Mouse (Mus musculus) forebrain, embryonic 13.5 days (tissue): ENCODE measurements around the gene Lrrtm3. TPM values are rescaled to one million over a fixed set of nuclear protein-coding genes. Genes with fewer than 3 reads are reported as not detected.
A peak's percentile ranks its signal among the peaks of the same experiment; 100 is the strongest.

Experiments used
- ATAC-seq: fragments of 200-750 bp; cut with Nextera tagmentation; 2 replicates; pipeline ENCODE4 v1.8.0; 2017
- H3K27ac ChIP-seq: fragments of 300-500 bp; sonication (generic); 2 replicates; pipeline ENCODE4 v1.5.1; 2015; ENCODE audit warnings: inconsistent platforms, mild to moderate bottlenecking, moderate library complexity
- H3K27me3 ChIP-seq: fragments of 300-500 bp; sonication (generic); 2 replicates; pipeline ENCODE4 v1.6.1; 2015; ENCODE audit warnings: mild to moderate bottlenecking, inconsistent platforms
- H3K36me3 ChIP-seq: fragments of 300-500 bp; sonication (generic); 2 replicates; pipeline ENCODE4 v1.6.1; 2015; ENCODE audit warnings: mild to moderate bottlenecking, inconsistent platforms; ENCODE audit not compliant: poor library complexity, severe bottlenecking
- H3K4me1 ChIP-seq: fragments of 300-500 bp; sonication (generic); 2 replicates; pipeline ENCODE4 v1.6.1; 2015; ENCODE audit warnings: inconsistent platforms
- H3K4me2 ChIP-seq: fragments of 300-500 bp; sonication (generic); 2 replicates; pipeline ENCODE4 v1.6.1; 2015; ENCODE audit warnings: inconsistent platforms, mild to moderate bottlenecking, moderate library complexity
- H3K4me3 ChIP-seq: fragments of 300-500 bp; sonication (generic); 2 replicates; pipeline ENCODE4 v1.5.1; 2015; ENCODE audit warnings: mild to moderate bottlenecking, inconsistent platforms
- H3K9ac ChIP-seq: fragments of 300-500 bp; sonication (generic); 2 replicates; pipeline ENCODE4 v1.6.1; 2015; ENCODE audit warnings: mild to moderate bottlenecking, inconsistent platforms
- H3K9me3 ChIP-seq: fragments of 300-500 bp; sonication (generic); replicated peaks from 2 replicates; pipeline ENCODE4 v1.6.1; 2016; ENCODE audit warnings: inconsistent platforms
- WGBS: fragments of 180-500 bp; shearing (Covaris S2); methylation state at CpG from one replicate; pipeline ENCODE4 v1.1.7; 2015; 5-methylcytosine and 5-hydroxymethylcytosine counted together
- polyA plus RNA-seq: library from polyadenylated mRNA; unstranded; fragments of >200 nt; fragmentation: Nextera tagmentation; extraction: Ambion mirVana; gene quantifications from 2 replicates; pipeline ENCODE4 v1.2.1, GENCODE M21; 2015

Gene Lrrtm3
- polyA plus RNA-seq, 1 experiment from 2014 or later = 8.1 TPM

DNA sequence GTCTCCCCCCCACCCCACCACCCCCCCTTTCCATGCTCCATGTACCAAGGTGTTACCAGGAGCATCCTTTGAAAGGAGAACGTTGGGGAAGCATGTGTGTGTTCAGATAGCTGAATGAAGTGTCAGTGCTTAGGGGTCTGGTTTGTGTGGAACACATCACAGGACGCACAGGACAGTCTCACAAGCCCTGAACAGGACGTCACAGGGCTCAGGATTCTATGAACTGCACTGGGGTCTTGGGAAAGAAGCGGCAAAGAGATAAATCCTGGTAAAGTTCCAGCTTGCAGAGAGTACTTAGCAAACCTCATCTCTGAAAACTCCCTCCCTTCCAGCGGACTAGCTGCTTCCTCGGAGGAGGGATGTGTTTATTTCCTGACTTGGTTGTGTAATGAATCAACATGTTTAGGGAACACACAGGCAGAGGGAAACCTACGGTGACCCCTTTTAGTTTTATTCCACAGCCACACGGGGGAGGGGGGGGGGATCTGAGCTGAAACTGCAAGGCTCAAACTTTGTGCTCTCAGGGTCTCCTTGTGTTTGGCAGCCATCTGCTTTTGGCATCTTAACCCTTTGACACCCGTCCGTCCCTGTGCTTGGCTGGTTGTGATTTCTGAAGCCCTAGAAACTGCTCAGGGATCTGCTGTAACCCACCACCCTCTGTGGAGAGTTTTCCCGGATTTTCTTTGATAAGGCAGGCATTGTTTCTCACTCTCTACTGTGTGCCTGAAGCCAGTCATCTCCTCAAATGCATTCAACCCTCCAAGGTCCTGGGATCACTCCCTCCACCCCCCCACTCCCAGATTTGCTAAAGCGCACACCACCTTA, 3.3 kb downstream of the Lrrtm3 start:
- no peak for ATAC-seq
- no peaks in the 10 kb centered on the region for H3K36me3 ChIP-seq
- no peak overlapping the region for H3K27ac ChIP-seq
- peaks cover 45% of the 10 kb centered on the region for H3K4me1 ChIP-seq
- no peaks in the 10 kb centered on the region for H3K9me3 ChIP-seq
- H3K4me3 ChIP-seq = peak overlapping the region; percentile 49
- peaks cover 16% of the 10 kb centered on the region for H3K27me3 ChIP-seq
- 3% methylated on average over 12 of the region's 12 CpGs for WGBS
- peak overlapping the region; percentile 89 for H3K4me2 ChIP-seq
- H3K9ac ChIP-seq = peak overlapping the region; percentile 30; the same call in 1 of the 2 replicates

DNA sequence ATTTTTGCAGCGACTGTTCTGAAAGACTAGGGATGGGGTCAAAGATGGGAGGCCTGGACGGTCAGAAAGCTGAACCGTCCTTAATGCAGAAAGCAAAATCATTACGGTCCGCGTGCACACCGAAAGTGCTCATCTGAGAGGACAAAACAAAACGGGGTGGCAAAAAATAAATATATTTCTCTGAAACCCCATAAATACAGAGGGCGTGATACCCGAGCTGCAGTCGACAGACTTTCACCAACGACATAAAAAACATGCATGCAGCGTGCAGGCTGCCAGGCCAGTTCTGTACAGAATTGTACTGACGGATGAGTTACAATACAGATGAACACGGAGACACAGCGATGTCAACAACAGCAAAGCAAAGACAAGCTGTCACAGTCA, 3.9 kb downstream of the Lrrtm3 start:
- Histone ChIP-seq H3K27me3 (peaks cover 16% of the 10 kb centered on the region), H3K4me2 (peak overlapping the region; percentile 89), H3K27ac (no peak overlapping the region), H3K9me3 (no peaks in the 10 kb centered on the region), H3K4me3 (peak overlapping the region; percentile 49), H3K36me3 (no peaks in the 10 kb centered on the region), H3K9ac (peak overlapping the region; percentile 30; the same call in 1 of the 2 replicates), H3K4me1 (peaks cover 45% of the 10 kb centered on the region)
- WGBS = 57% methylated on average over 16 of the region's 16 CpGs
- no peak for ATAC-seq

GRCm38 (mm10) chr10:64084465-64084864, 5.6 kb downstream of the Lrrtm3 start:
- no peak overlapping the region for H3K27ac ChIP-seq
- peak overlapping the region; percentile 38 for H3K4me2 ChIP-seq
- no peak overlapping the region for H3K9ac ChIP-seq
- WGBS = 37% methylated on average over 4 of the region's 4 CpGs
- H3K4me3 ChIP-seq = peak overlapping the region; percentile 2; the same call in 1 of the 2 replicates
- ATAC-seq = 0 out of 2 replicates have a peak, but pooled peaks have one; percentile 30
- peaks cover 16% of the 10 kb centered on the region for H3K27me3 ChIP-seq
- no peaks in the 10 kb centered on the region for H3K9me3 ChIP-seq
- H3K4me1 ChIP-seq = peaks cover 42% of the 10 kb centered on the region
- no peaks in the 10 kb centered on the region for H3K36me3 ChIP-seq

DNA sequence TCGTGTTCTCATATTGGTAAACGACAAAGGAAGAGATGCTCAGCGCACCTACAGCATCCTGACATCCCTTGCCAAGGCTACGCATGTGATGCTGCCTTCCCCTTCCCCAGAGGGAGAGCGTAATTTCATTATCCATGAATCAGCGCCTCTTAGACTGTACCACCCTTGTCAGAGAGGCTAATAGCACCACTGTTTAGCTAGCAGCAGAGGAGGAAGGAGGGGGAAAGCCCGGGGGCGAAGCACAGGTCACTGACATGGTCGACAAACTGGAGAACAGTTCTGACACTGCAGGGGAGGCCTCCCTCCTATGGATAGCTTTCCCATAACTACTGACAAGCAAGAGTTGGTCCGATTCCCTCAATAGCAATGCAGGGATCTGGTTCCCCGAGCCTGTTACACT, 6.3 kb downstream of the Lrrtm3 start:
- Histone ChIP-seq H3K9me3 (no peaks in the 10 kb centered on the region), H3K4me3 (no peak overlapping the region), H3K4me2 (peak overlapping the region; percentile 33), H3K4me1 (peaks cover 41% of the 10 kb centered on the region), H3K27me3 (peaks cover 12% of the 10 kb centered on the region), H3K36me3 (no peaks in the 10 kb centered on the region), H3K9ac (no peak overlapping the region), H3K27ac (no peak overlapping the region)
- 58% methylated on average over 11 of the region's 11 CpGs for WGBS
- ATAC-seq = 0 out of 2 replicates have a peak, but pooled peaks have one; percentile 31

- no peak for ATAC-seq
- H3K9me3 ChIP-seq = no peaks in the 10 kb centered on the region
- H3K4me1 ChIP-seq = peaks cover 28% of the 10 kb centered on the region
- H3K36me3 ChIP-seq = no peaks in the 10 kb centered on the region
- H3K9ac ChIP-seq = no peak overlapping the region
- 0 out of 2 replicates have a peak, but pooled peaks cover 3% of the 10 kb centered on the region for H3K27me3 ChIP-seq
- H3K27ac ChIP-seq = no peak overlapping the region
- H3K4me3 ChIP-seq = no peak overlapping the region
- H3K4me2 ChIP-seq = no peak overlapping the region
- WGBS = 80% methylated on average over 3 of the region's 3 CpGs
Observed at GRCm38 (mm10) chr10:64082345-64082744, 7.7 kb downstream of the Lrrtm3 start.

DNA sequence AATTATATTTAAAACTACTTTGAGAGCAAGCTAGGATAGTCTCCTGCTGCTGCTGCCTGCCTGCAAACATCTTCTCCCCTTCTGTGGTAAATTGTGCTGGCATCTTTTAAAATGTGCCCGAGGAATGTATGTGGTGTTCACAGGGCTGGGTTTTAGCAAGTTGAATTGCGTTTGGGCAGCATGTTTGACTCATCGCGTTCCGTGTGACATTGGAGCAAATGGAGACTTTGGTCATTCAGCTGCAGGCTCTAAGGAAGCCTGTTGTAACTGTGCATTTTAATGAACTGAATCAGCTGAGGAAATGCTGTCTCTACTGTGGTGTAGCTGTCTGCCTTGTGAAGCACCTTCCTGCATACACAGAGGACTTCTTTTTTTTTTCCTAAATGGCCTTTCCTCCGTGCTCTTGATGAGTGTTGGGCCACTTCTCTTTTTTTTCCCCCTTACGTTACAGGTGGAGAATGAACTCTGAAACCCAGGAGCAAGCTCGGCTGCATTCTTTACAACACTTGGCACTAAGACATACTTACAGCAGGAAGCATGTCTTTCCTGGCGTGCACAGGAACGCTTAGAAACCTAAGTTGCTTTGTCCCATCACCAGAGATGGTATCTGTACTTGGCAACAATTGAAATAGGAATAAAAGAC, 13.5 kb downstream of the Lrrtm3 start:
- no peaks in the 10 kb centered on the region for H3K4me1 ChIP-seq
- 56% methylated on average over 10 of the region's 10 CpGs for WGBS
- H3K9ac ChIP-seq = no peak overlapping the region
- H3K9me3 ChIP-seq = no peaks in the 10 kb centered on the region
- H3K27ac ChIP-seq = no peak overlapping the region
- no peak for ATAC-seq
- H3K36me3 ChIP-seq = no peaks in the 10 kb centered on the region
- no peaks in the 10 kb centered on the region for H3K27me3 ChIP-seq
- H3K4me2 ChIP-seq = no peak overlapping the region
- H3K4me3 ChIP-seq = no peak overlapping the region

DNA sequence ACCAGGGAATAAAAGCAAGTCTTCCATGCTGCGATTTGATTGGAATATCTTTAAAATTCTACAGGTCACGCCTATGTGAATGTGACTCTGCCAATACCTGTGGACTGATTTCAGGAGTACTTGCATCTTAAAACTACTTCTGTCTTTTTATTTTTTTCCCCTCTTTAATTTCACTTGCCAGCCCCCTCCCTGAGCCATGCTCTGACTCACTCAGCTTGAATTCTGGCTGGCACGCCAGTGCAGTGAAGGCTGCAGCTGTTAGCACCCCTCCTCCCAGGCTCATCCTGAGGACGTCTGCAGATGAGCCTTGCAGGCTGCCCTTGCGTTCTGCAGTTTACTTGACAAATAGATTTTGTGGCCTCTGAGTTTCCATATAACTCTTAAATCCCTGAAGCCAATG, 14.1 kb downstream of the Lrrtm3 start:
- H3K27ac ChIP-seq = no peak overlapping the region
- 40% methylated on average over 5 of the region's 5 CpGs for WGBS
- H3K9me3 ChIP-seq = no peaks in the 10 kb centered on the region
- H3K9ac ChIP-seq = no peak overlapping the region
- no peaks in the 10 kb centered on the region for H3K4me1 ChIP-seq
- H3K36me3 ChIP-seq = no peaks in the 10 kb centered on the region
- H3K4me2 ChIP-seq = no peak overlapping the region
- no peaks in the 10 kb centered on the region for H3K27me3 ChIP-seq
- no peak overlapping the region for H3K4me3 ChIP-seq
- ATAC-seq = no peak

GRCm38 (mm10) chr10:64063704-64064103, 26.4 kb downstream of the Lrrtm3 start:
- no peaks in the 10 kb centered on the region for H3K27me3 ChIP-seq
- no peak overlapping the region for H3K9ac ChIP-seq
- WGBS = 93% methylated on average over 9 of the region's 9 CpGs
- H3K9me3 ChIP-seq = no peaks in the 10 kb centered on the region
- no peak overlapping the region for H3K27ac ChIP-seq
- no peak overlapping the region for H3K4me2 ChIP-seq
- no peaks in the 10 kb centered on the region for H3K4me1 ChIP-seq
- no peaks in the 10 kb centered on the region for H3K36me3 ChIP-seq
- no peak overlapping the region for H3K4me3 ChIP-seq
- no peak for ATAC-seq

GRCm38 (mm10) chr10:64049946-64050345, 40.1 kb downstream of the Lrrtm3 start:
- Histone ChIP-seq H3K27ac (no peak overlapping the region), H3K27me3 (no peaks in the 10 kb centered on the region), H3K9me3 (no peaks in the 10 kb centered on the region), H3K36me3 (no peaks in the 10 kb centered on the region), H3K4me2 (no peak overlapping the region), H3K9ac (no peak overlapping the region), H3K4me1 (no peaks in the 10 kb centered on the region), H3K4me3 (no peak overlapping the region)
- WGBS = 82% methylated on average over 6 of the region's 6 CpGs
- ATAC-seq = no peak

GRCm38 (mm10) chr10:64049151-64049550, 40.9 kb downstream of the Lrrtm3 start:
- no peak overlapping the region for H3K4me2 ChIP-seq
- no peak for ATAC-seq
- no peak overlapping the region for H3K27ac ChIP-seq
- H3K27me3 ChIP-seq = no peaks in the 10 kb centered on the region
- WGBS = 95% methylated on average over 6 of the region's 6 CpGs
- H3K4me1 ChIP-seq = no peaks in the 10 kb centered on the region
- no peaks in the 10 kb centered on the region for H3K9me3 ChIP-seq
- H3K4me3 ChIP-seq = no peak overlapping the region
- no peak overlapping the region for H3K9ac ChIP-seq
- no peaks in the 10 kb centered on the region for H3K36me3 ChIP-seq

DNA sequence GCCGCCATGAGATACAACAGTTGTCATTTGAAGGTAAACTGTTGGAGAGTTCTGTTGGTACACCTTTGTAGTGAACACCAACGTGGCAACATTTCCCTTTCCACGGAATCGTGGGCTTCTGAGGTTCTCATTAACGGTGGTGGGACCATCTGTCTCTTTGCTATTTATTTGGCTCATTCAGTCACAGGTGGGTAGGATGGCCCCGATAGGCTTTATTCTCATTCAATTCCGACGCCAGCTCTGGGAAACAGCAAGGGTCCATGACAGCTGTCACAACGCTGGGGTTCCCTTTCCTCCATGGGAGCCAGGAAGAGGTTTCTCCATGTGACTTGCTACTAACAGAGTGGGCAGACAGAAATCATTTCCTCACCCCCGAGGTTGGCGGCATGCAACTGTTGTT, 48.2 kb downstream of the Lrrtm3 start:
- Histone ChIP-seq H3K9me3 (no peaks in the 10 kb centered on the region), H3K27ac (no peak overlapping the region), H3K4me1 (no peaks in the 10 kb centered on the region), H3K4me2 (no peak overlapping the region), H3K27me3 (no peaks in the 10 kb centered on the region), H3K9ac (no peak overlapping the region), H3K36me3 (no peaks in the 10 kb centered on the region), H3K4me3 (no peak overlapping the region)
- WGBS = 81% methylated on average over 11 of the region's 11 CpGs
- ATAC-seq = no peak

DNA sequence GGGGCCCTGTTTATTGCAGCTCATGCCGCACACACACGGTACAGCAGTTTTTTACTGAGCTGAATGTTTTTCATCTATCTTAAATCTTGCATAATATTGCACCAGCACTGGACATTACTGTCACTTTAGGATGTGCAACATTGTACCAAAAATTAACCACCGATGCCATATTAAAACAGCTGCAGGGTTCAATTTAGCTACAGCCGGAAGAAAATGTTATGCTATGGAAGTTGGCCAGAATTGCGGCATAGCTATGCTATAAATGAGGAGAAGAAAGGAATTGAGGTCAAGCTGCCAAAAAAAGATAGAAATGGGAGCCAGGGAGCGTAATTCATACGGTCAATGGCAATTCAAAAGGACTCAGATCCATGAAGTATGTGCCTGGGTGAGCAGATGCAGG, 48.9 kb downstream of the Lrrtm3 start:
- Histone ChIP-seq H3K36me3 (no peaks in the 10 kb centered on the region), H3K9me3 (no peaks in the 10 kb centered on the region), H3K4me3 (no peak overlapping the region), H3K4me2 (no peak overlapping the region), H3K9ac (no peak overlapping the region), H3K4me1 (peaks cover 2% of the 10 kb centered on the region; the same call in 1 of the 2 replicates), H3K27me3 (no peaks in the 10 kb centered on the region), H3K27ac (no peak overlapping the region)
- no peak for ATAC-seq
- 87% methylated on average over 7 of the region's 7 CpGs for WGBS
